Mouse (Mus musculus): ENCODE measurements around the gene Src. TPM values are rescaled to one million over a fixed set of nuclear protein-coding genes. Genes with fewer than 3 reads are reported as not detected.

The Src gene
- polyA plus RNA-seq, 1 experiment from 2014 or later = 15.1 TPM

- no peak overlapping the region for H3K27ac ChIP-seq (ENCODE audit: low read depth, low read length)
- peaks cover 26% of the 10 kb centered on the region for H3K4me1 ChIP-seq (ENCODE audit: control insufficient read depth, insufficient read depth, low read length)
- no peaks in the 10 kb centered on the region for H3K27me3 ChIP-seq (ENCODE audit: control insufficient read depth, insufficient read depth, low read length)
- H3K36me3 ChIP-seq (ENCODE audit: control insufficient read depth, insufficient read depth, low read length) = 0 out of 2 replicates have a peak, but pooled peaks cover 4% of the 10 kb centered on the region
- DNase-seq (ENCODE audit: low spot score) = no peak
- H3K9me3 ChIP-seq (ENCODE audit: control insufficient read depth, low read length) = no peaks in the 10 kb centered on the region
- WGBS = 96% methylated on average over 5 of the region's 5 CpGs
- H3K9ac ChIP-seq (ENCODE audit: low read length) = no peak overlapping the region
- ATAC-seq (ENCODE audit: insufficient read depth, low FRiP score, low TSS enrichment) = no peak
- no peak overlapping the region for H3K4me3 ChIP-seq (ENCODE audit: low read depth, low read length)
- no peak overlapping the region for H3K4me2 ChIP-seq (ENCODE audit: low read depth)
Measured at GRCm38 (mm10) chr2:157427164-157427563, 8.9 kb downstream of the Src start.

GRCm38 (mm10) chr2:157428351-157429139 lies 10.3 kb downstream of the Src start:
- ATAC-seq (ENCODE audit: insufficient read depth, low FRiP score, low TSS enrichment) = no peak
- Histone ChIP-seq H3K4me2 (ENCODE audit: low read depth) (no peak overlapping the region), H3K36me3 (ENCODE audit: control insufficient read depth, insufficient read depth, low read length) (peaks cover 4% of the 10 kb centered on the region; the same call in 1 of the 2 replicates), H3K9me3 (ENCODE audit: control insufficient read depth, low read length) (no peaks in the 10 kb centered on the region), H3K4me3 (ENCODE audit: low read depth, low read length) (no peak overlapping the region), H3K27ac (ENCODE audit: low read depth, low read length) (no peak overlapping the region), H3K9ac (ENCODE audit: low read length) (no peak overlapping the region), H3K27me3 (ENCODE audit: control insufficient read depth, insufficient read depth, low read length) (no peaks in the 10 kb centered on the region), H3K4me1 (ENCODE audit: control insufficient read depth, insufficient read depth, low read length) (peaks cover 19% of the 10 kb centered on the region)
- WGBS = 89% methylated on average over 13 of the region's 13 CpGs
- no peak for DNase-seq (ENCODE audit: low spot score)

GRCm38 (mm10) chr2:157429735-157430134 lies 11.5 kb downstream of the Src start:
- WGBS = 80% methylated on average over 7 of the region's 7 CpGs
- Histone ChIP-seq H3K27me3 (ENCODE audit: control insufficient read depth, insufficient read depth, low read length) (no peaks in the 10 kb centered on the region), H3K4me3 (ENCODE audit: low read depth, low read length) (no peak overlapping the region), H3K4me1 (ENCODE audit: control insufficient read depth, insufficient read depth, low read length) (peaks cover 18% of the 10 kb centered on the region), H3K36me3 (ENCODE audit: control insufficient read depth, insufficient read depth, low read length) (peaks cover 4% of the 10 kb centered on the region; the same call in 1 of the 2 replicates), H3K27ac (ENCODE audit: low read depth, low read length) (no peak overlapping the region), H3K9me3 (ENCODE audit: control insufficient read depth, low read length) (no peaks in the 10 kb centered on the region), H3K9ac (ENCODE audit: low read length) (no peak overlapping the region), H3K4me2 (ENCODE audit: low read depth) (no peak overlapping the region)
- ATAC-seq (ENCODE audit: insufficient read depth, low FRiP score, low TSS enrichment) = no peak
- no peak for DNase-seq (ENCODE audit: low spot score)

GRCm38 (mm10) chr2:157430667-157431429 lies 12.6 kb downstream of the Src start:
- H3K36me3 ChIP-seq (ENCODE audit: control insufficient read depth, insufficient read depth, low read length) = peaks cover 4% of the 10 kb centered on the region; the same call in 1 of the 2 replicates
- 65% methylated on average over 4 of the region's 4 CpGs for WGBS
- H3K9me3 ChIP-seq (ENCODE audit: control insufficient read depth, low read length) = no peaks in the 10 kb centered on the region
- no peak overlapping the region for H3K4me2 ChIP-seq (ENCODE audit: low read depth)
- no peak for DNase-seq (ENCODE audit: low spot score)
- no peak overlapping the region for H3K27ac ChIP-seq (ENCODE audit: low read depth, low read length)
- H3K4me1 ChIP-seq (ENCODE audit: control insufficient read depth, insufficient read depth, low read length) = peaks cover 15% of the 10 kb centered on the region
- H3K9ac ChIP-seq (ENCODE audit: low read length) = no peak overlapping the region
- H3K27me3 ChIP-seq (ENCODE audit: control insufficient read depth, insufficient read depth, low read length) = no peaks in the 10 kb centered on the region
- no peak for ATAC-seq (ENCODE audit: insufficient read depth, low FRiP score, low TSS enrichment)
- H3K4me3 ChIP-seq (ENCODE audit: low read depth, low read length) = no peak overlapping the region

- peaks cover 15% of the 10 kb centered on the region for H3K4me1 ChIP-seq (ENCODE audit: control insufficient read depth, insufficient read depth, low read length)
- H3K36me3 ChIP-seq (ENCODE audit: control insufficient read depth, insufficient read depth, low read length) = peaks cover 4% of the 10 kb centered on the region; the same call in 1 of the 2 replicates
- ATAC-seq (ENCODE audit: insufficient read depth, low FRiP score, low TSS enrichment) = no peak
- H3K9me3 ChIP-seq (ENCODE audit: control insufficient read depth, low read length) = no peaks in the 10 kb centered on the region
- H3K4me2 ChIP-seq (ENCODE audit: low read depth) = no peak overlapping the region
- 83% methylated on average over 5 of the region's 5 CpGs for WGBS
- H3K9ac ChIP-seq (ENCODE audit: low read length) = no peak overlapping the region
- peak overlapping the region; percentile 17; the same call in 1 of the 2 replicates for H3K27ac ChIP-seq (ENCODE audit: low read depth, low read length)
- no peak overlapping the region for H3K4me3 ChIP-seq (ENCODE audit: low read depth, low read length)
- DNase-seq (ENCODE audit: low spot score) = no peak
- H3K27me3 ChIP-seq (ENCODE audit: control insufficient read depth, insufficient read depth, low read length) = no peaks in the 10 kb centered on the region
Measured at GRCm38 (mm10) chr2:157431912-157432311, 13.7 kb downstream of the Src start.

- no peaks in the 10 kb centered on the region for H3K9me3 ChIP-seq (ENCODE audit: control insufficient read depth, low read length)
- peak overlapping the region; percentile 17; the same call in 1 of the 2 replicates for H3K27ac ChIP-seq (ENCODE audit: low read depth, low read length)
- H3K9ac ChIP-seq (ENCODE audit: low read length) = peak overlapping the region; percentile 5; the same call in 1 of the 2 replicates
- H3K4me1 ChIP-seq (ENCODE audit: control insufficient read depth, insufficient read depth, low read length) = peaks cover 15% of the 10 kb centered on the region
- H3K36me3 ChIP-seq (ENCODE audit: control insufficient read depth, insufficient read depth, low read length) = peaks cover 4% of the 10 kb centered on the region; the same call in 1 of the 2 replicates
- no peaks in the 10 kb centered on the region for H3K27me3 ChIP-seq (ENCODE audit: control insufficient read depth, insufficient read depth, low read length)
- 82% methylated on average over 9 of the region's 9 CpGs for WGBS
- H3K4me3 ChIP-seq (ENCODE audit: low read depth, low read length) = no peak overlapping the region
- DNase-seq (ENCODE audit: low spot score) (no peak), ATAC-seq (ENCODE audit: insufficient read depth, low FRiP score, low TSS enrichment) (no peak)
- H3K4me2 ChIP-seq (ENCODE audit: low read depth) = no peak overlapping the region
Measured at GRCm38 (mm10) chr2:157432476-157432875, 14.2 kb downstream of the Src start.

- Histone ChIP-seq H3K27ac (ENCODE audit: low read depth, low read length) (peak overlapping the region; percentile 24; the same call in 1 of the 2 replicates), H3K9me3 (ENCODE audit: control insufficient read depth, low read length) (no peaks in the 10 kb centered on the region), H3K9ac (ENCODE audit: low read length) (no peak overlapping the region), H3K4me3 (ENCODE audit: low read depth, low read length) (no peak overlapping the region), H3K27me3 (ENCODE audit: control insufficient read depth, insufficient read depth, low read length) (no peaks in the 10 kb centered on the region), H3K4me1 (ENCODE audit: control insufficient read depth, insufficient read depth, low read length) (peaks cover 15% of the 10 kb centered on the region), H3K4me2 (ENCODE audit: low read depth) (no peak overlapping the region), H3K36me3 (ENCODE audit: control insufficient read depth, insufficient read depth, low read length) (peaks cover 4% of the 10 kb centered on the region; the same call in 1 of the 2 replicates)
- no peak for ATAC-seq (ENCODE audit: insufficient read depth, low FRiP score, low TSS enrichment)
- 46% methylated on average over 9 of the region's 9 CpGs for WGBS
- no peak for DNase-seq (ENCODE audit: low spot score)
Measured at GRCm38 (mm10) chr2:157434041-157434440, 15.8 kb downstream of the Src start.

- no peak for ATAC-seq (ENCODE audit: insufficient read depth, low FRiP score, low TSS enrichment)
- H3K36me3 ChIP-seq (ENCODE audit: control insufficient read depth, insufficient read depth, low read length) = peaks cover 4% of the 10 kb centered on the region; the same call in 1 of the 2 replicates
- H3K4me1 ChIP-seq (ENCODE audit: control insufficient read depth, insufficient read depth, low read length) = peaks cover 15% of the 10 kb centered on the region
Measured at GRCm38 (mm10) chr2:157434497-157434896, 16.3 kb downstream of the Src start.

More at GRCm38 (mm10) chr2:157434497-157434896, 16.3 kb downstream of the Src start:
- peak overlapping the region; percentile 24; the same call in 1 of the 2 replicates for H3K27ac ChIP-seq (ENCODE audit: low read depth, low read length)
- no peak for DNase-seq (ENCODE audit: low spot score)
- H3K4me3 ChIP-seq (ENCODE audit: low read depth, low read length) = no peak overlapping the region
- 36% methylated on average over 6 of the region's 6 CpGs for WGBS
- no peaks in the 10 kb centered on the region for H3K27me3 ChIP-seq (ENCODE audit: control insufficient read depth, insufficient read depth, low read length)
- H3K4me2 ChIP-seq (ENCODE audit: low read depth) = no peak overlapping the region
- no peak overlapping the region for H3K9ac ChIP-seq (ENCODE audit: low read length)
- H3K9me3 ChIP-seq (ENCODE audit: control insufficient read depth, low read length) = no peaks in the 10 kb centered on the region

All from neural tube, embryonic 11.5 days (tissue).